Mouse (Mus musculus): Measurements from ENCODE around the gene Mios.

Gene Mios

GRCm38 (mm10) chr6:8278426-8279002 lies 69.5 kb downstream of the Mios start:
- no peak for DNase-seq (ENCODE audit: low spot score in 2 of 2)

DNA sequence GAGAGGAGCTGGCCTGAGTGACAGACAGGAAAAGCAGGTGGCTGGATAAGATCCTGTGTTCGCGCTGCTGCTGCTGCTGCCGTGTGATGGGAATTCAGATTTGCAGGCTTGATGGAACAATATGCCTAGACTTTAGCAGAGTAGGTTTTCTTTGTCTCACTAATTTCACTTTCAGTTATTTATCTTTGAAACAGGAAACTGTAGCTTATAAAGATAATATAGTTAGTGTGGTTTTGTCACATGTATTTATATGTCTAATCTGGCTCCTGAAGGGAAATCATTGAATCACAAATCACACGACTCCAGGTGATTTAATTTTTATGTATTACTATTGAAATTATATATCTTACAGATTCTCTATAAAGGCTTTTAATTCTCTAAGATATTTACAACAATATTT lies 74.2 kb downstream of the Mios start:
- DNase-seq (ENCODE audit: low spot score in 2 of 2): no peak

DNA sequence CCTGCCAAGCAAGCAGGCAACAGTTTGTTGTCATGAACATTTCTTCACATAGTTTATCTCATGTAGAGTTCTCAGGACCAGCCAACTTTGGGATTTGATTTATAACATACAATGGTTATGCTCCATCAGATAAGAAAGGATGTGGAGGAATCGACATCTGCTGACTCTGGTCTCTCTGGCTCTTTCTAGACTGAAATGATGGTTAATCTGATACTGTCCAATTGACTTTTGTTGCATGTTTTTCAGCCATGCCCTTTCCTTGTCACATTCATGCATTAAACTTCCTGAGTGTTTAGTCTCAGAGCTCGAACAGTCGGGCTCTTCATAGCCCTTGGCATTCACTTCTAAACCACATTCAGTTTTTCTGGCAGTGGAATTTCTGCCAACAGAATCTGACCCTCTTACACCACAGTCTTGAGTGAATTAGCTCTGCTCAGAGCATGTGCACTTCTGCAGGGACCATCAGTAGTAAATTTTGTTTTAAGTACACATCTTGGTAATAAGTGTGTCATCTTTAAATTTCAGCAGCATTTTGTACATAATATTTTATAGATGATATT lies 76.5 kb downstream of the Mios start:
- DNase-seq (ENCODE audit: low spot score in 2 of 2): no peak
